Mouse (Mus musculus): Measurements from ENCODE around the gene Acot3.

- TF ChIP-seq CTCF (conservative IDR thresholded peaks at IDR 0.05 in 1 of 2, IDR thresholded peaks at IDR 0.05 in 1 of 2; ENCODE audit: low read depth in 2 of 2, low read length in 2 of 2) (no peak), GABPA (IDR thresholded peaks at IDR 0.05; ENCODE audit: insufficient replicate concordance, low read depth, low read length) (no peak), POLR2A (IDR thresholded peaks at IDR 0.05; ENCODE audit: low read depth, low read length) (no peak), MYC (IDR thresholded peaks at IDR 0.05; ENCODE audit: low read depth, low read length) (no peak), NELFE (IDR thresholded peaks at IDR 0.05; ENCODE audit: low read depth, low read length) (no peak), E2F4 (IDR thresholded peaks at IDR 0.05; ENCODE audit: insufficient replicate concordance, low read depth, low read length) (no peak), USF1 (IDR thresholded peaks at IDR 0.05; ENCODE audit: low read depth, low read length) (no peak), EP300 (IDR thresholded peaks at IDR 0.05; ENCODE audit: low read length) (no peak), RCOR1 (conservative IDR thresholded peaks at IDR 0.05; ENCODE audit: low read depth, low read length) (no peak), NRF1 (IDR thresholded peaks at IDR 0.05; ENCODE audit: low read depth, low read length) (no peak), MAZ (IDR thresholded peaks at IDR 0.05; ENCODE audit: low read depth, low read length) (no peak)
Measured at GRCm38 (mm10) chr12:84051937-84052474, at the start of gene Acot3.
